7 mouse cellular contexts compared by ENCODE assay signal in genomic region chr3:55055038-55055746, GRCm38 (mm10). TPM values are rescaled to one million over a fixed set of nuclear protein-coding genes. Genes with fewer than 3 reads are reported as not detected.
DNase-seq lines count a peak whose midpoint lies in the region; ATAC-seq and TF ChIP-seq lines count a peak whose summit lies in the region.

TSS of gene Ccna1 (minus strand) at chr3:55055501.

- no peaks in the 10 kb centered on the region for H3K36me3 ChIP-seq in embryonic facial prominence, embryonic 14.5 days (ENCODE audit: control insufficient read depth, insufficient read depth, low read length)
- H3K36me3 ChIP-seq in kidney, adult 2 months (ENCODE audit: control insufficient read depth, insufficient read depth, low read length): no peaks in the 10 kb centered on the region
- H3K36me3 ChIP-seq in limb, embryonic 13.5 days: no peaks in the 10 kb centered on the region
- no peaks in the 10 kb centered on the region for H3K36me3 ChIP-seq in midbrain, embryonic 15.5 days (replicated peaks)

- H3K9me3 ChIP-seq in embryonic facial prominence, embryonic 14.5 days (ENCODE audit: control insufficient read depth, low read length): no peaks in the 10 kb centered on the region
- no peaks in the 10 kb centered on the region for H3K9me3 ChIP-seq in limb, embryonic 13.5 days
- H3K9me3 ChIP-seq in midbrain, embryonic 15.5 days: no peaks in the 10 kb centered on the region

- peaks cover 22% of the 10 kb centered on the region for H3K27me3 ChIP-seq in embryonic facial prominence, embryonic 14.5 days (replicated peaks; ENCODE audit: control insufficient read depth, insufficient read depth, low read length)
- H3K27me3 ChIP-seq in kidney, adult 2 months (replicated peaks; ENCODE audit: control insufficient read depth, insufficient read depth, low read length): peaks cover 7% of the 10 kb centered on the region
- peaks cover 62% of the 10 kb centered on the region for H3K27me3 ChIP-seq in limb, embryonic 13.5 days
- H3K27me3 ChIP-seq in midbrain, embryonic 15.5 days (replicated peaks): peaks cover 4% of the 10 kb centered on the region; the same call in 1 of the 2 replicates

- peak within 1 kb of the TSS; percentile 48 for H3K4me3 ChIP-seq in brown adipose tissue, adult 24 weeks (ENCODE audit: insufficient read depth, low read depth, low read length)
- peak within 1 kb of the TSS; percentile 65 for H3K4me3 ChIP-seq in embryonic facial prominence, embryonic 14.5 days (ENCODE audit: low read depth, low read length)
- peak within 1 kb of the TSS; percentile 44; the same call in 1 of the 2 replicates for H3K4me3 ChIP-seq in kidney, adult 2 months (ENCODE audit: insufficient read depth, low read depth, low read length)
- peak within 1 kb of the TSS; percentile 60 for H3K4me3 ChIP-seq in limb, embryonic 13.5 days
- H3K4me3 ChIP-seq in midbrain, embryonic 15.5 days: peak within 1 kb of the TSS; percentile 78

- 0% methylated on average over 33 of the region's 73 CpGs for WGBS in embryonic facial prominence, embryonic 14.5 days
- under 1% methylated on average over 72 of the region's 73 CpGs for WGBS in kidney, adult 2 months
- under 1% methylated on average over 69 of the region's 73 CpGs for WGBS in limb, embryonic 13.5 days
- WGBS in midbrain, embryonic 15.5 days: under 1% methylated on average over 72 of the region's 73 CpGs

- no peak for TF ChIP-seq POLR2A in kidney, adult 2 months (IDR thresholded peaks at IDR 0.05; ENCODE audit: low read depth, low read length)

- peak within 1 kb of the TSS; percentile 100 for H3K4me2 ChIP-seq in embryonic facial prominence, embryonic 14.5 days (ENCODE audit: low read depth, low read length)
- H3K4me2 ChIP-seq in limb, embryonic 13.5 days (replicated peaks): peak within 1 kb of the TSS; percentile 98
- H3K4me2 ChIP-seq in midbrain, embryonic 15.5 days: peak within 1 kb of the TSS; percentile 97

- H3K4me1 ChIP-seq in brown adipose tissue, adult 24 weeks (ENCODE audit: control insufficient read depth, insufficient read depth, insufficient read length, low read length): no peaks in the 10 kb centered on the region
- H3K4me1 ChIP-seq in embryonic facial prominence, embryonic 14.5 days (ENCODE audit: control insufficient read depth, insufficient read depth, low read length): peaks cover 12% of the 10 kb centered on the region; the same call in 1 of the 2 replicates
- no peaks in the 10 kb centered on the region for H3K4me1 ChIP-seq in kidney, adult 2 months (ENCODE audit: control insufficient read depth, insufficient read depth, low read length)
- peaks cover 13% of the 10 kb centered on the region for H3K4me1 ChIP-seq in limb, embryonic 13.5 days
- peaks cover 12% of the 10 kb centered on the region for H3K4me1 ChIP-seq in midbrain, embryonic 15.5 days

- peak within 1 kb of the TSS; percentile 60 for H3K9ac ChIP-seq in embryonic facial prominence, embryonic 14.5 days (ENCODE audit: low read depth, low read length)
- peak within 1 kb of the TSS; percentile 67 for H3K9ac ChIP-seq in limb, embryonic 13.5 days
- peak within 1 kb of the TSS; percentile 71 for H3K9ac ChIP-seq in midbrain, embryonic 15.5 days

- ATAC-seq in embryonic facial prominence, embryonic 14.5 days (ENCODE audit: low read depth): peak; percentile 97
- peak; percentile 93 for ATAC-seq in limb, embryonic 13.5 days (ENCODE audit: low FRiP score, low read depth)
- ATAC-seq in midbrain, embryonic 15.5 days (replicated peaks): peak; percentile 97

- peak; percentile 90 for DNase-seq in embryonic facial prominence, embryonic 14.5 days (ENCODE audit: low spot score)
- peak; percentile 22 to 31 for DNase-seq in heart, adult 9 months (ENCODE audit: low spot score in 2 of 2)
- peak; percentile 72 for DNase-seq in kidney, adult 2 months
- DNase-seq in testis, postnatal 10 days (ENCODE audit: low spot score): peak; percentile 61

- TF ChIP-seq CTCF in kidney, adult 2 months (conservative IDR thresholded peaks at IDR 0.05; ENCODE audit: insufficient read depth, insufficient read length, low read depth, low read length): no peak

- H3K27ac ChIP-seq in brown adipose tissue, adult 24 weeks (replicated peaks; ENCODE audit: low read depth, low read length): no peak within 1 kb of the TSS
- H3K27ac ChIP-seq in embryonic facial prominence, embryonic 14.5 days (replicated peaks; ENCODE audit: low read depth, low read length): no peak within 1 kb of the TSS
- H3K27ac ChIP-seq in kidney, adult 2 months (ENCODE audit: insufficient read depth, low read depth, low read length): no peak within 1 kb of the TSS
- no peak within 1 kb of the TSS for H3K27ac ChIP-seq in limb, embryonic 13.5 days
- no peak within 1 kb of the TSS for H3K27ac ChIP-seq in midbrain, embryonic 15.5 days

RNA-seq across cellular contexts. Expression of gene Ccna1, which starts in this region (rescaled TPM):
- not detected in 2 replicates for polyA plus RNA-seq in brown adipose tissue, adult 24 weeks (2012; ENCODE audit: insufficient read depth, insufficient read length, missing spikeins)
- polyA plus RNA-seq in embryonic facial prominence, embryonic 14.5 days (2014; fragmentation: Nextera tagmentation; extraction: Ambion mirVana): 2.2 and 5.1 TPM in 2 replicates
- polyA plus RNA-seq in kidney, adult 2 months (2012; rRNA removed): not detected in 2 replicates
- 1.6 and 2.3 TPM in 2 replicates for polyA plus RNA-seq in limb, embryonic 13.5 days (2015; fragmentation: Nextera tagmentation; extraction: Ambion mirVana)
- polyA plus RNA-seq in midbrain, embryonic 15.5 days (2015; fragmentation: Nextera tagmentation; extraction: Ambion mirVana): 2.5 TPM in 2 replicates

Comparison
In these comparisons a context has a peak if more than half of its experiments do, and no peak if none do; other contexts are left out.
1. Peak in DNase-seq and H3K4me3 ChIP-seq in kidney, adult 2 months; RNA of the gene not detected or under 1 TPM.
2. DNase-seq: peak in every context shown above with its lines; median percentile 90 in embryonic facial prominence, embryonic 14.5 days; 72 in kidney, adult 2 months; 61 in testis, postnatal 10 days; 26 in heart, adult 9 months.